Mouse (Mus musculus) 3134 (cell line): ENCODE measurements around the gene Mamdc2.

Experiments
- DNase-seq: peaks from one replicate; pipeline ENCODE4 v3.0.0-alpha.2; 2011; ENCODE audit warnings: low spot score; ENCODE audit not compliant: insufficient read length; ENCODE audit errors: extremely low read depth

Mamdc2 gene

GRCm38 (mm10) chr19:23444910-23445845 is 3.1 kb downstream of the Mamdc2 start:
- no peak for DNase-seq

DNA sequence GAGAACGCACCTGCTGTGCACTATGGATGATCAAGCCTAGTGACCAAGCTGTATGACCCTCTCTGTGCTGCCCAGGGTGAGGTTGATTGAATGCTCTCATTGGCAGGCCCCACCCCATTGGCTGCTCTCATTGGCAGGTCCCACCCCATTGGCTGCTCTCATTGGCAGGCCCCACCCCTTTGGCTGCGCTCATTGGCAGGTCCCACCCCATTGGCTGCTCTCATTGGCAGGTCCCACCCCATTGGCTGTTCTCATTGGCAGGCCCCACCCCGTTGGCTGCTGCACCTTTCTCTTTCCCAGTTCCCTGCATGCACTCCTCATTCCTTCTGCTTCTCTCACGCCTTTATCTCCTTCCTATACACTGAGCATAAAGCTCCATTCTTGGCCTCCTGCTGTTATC is 12.5 kb downstream of the Mamdc2 start:
- no peak for DNase-seq

DNA sequence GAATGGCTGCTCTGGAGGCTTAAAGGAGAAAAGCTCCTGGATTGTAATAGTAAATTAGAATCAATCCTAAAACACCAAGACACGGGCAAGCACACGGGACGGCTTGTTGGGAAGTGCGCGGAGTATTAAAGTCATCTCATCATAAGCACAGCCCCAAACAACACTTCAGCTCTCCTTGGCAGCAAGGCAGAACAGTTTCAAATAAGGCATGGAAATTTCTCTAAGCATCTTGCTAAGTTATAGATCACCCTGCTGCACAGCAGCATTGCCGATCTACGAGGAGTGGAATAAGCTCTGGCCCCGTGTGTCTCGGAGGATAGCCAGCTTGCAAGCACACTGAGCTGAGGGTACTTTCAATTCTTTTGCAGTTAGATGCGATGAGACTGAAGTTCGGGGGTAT is 13.8 kb downstream of the Mamdc2 start:
- DNase-seq = no peak

GRCm38 (mm10) chr19:23417668-23418067 is 30.6 kb downstream of the Mamdc2 start:
- no peak for DNase-seq

DNA sequence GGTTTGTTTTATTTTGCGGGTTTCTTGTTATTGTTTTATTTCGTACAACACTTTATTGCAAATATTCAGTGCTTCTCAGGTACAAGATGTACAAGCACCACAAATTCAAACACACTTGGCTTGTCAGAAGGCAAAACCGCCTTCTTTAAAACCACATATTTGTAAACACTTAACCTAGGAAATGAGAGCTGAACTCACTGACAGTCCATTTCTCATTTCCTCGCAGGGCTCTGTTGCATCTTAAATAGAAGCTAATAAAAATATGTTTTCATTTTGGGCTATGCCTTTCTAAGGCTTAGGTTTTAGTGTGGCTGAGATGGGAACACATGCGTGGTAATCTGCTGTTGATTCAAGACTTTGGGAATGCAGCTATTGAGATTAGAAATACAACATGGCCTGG is 37.4 kb downstream of the Mamdc2 start:
- no peak for DNase-seq

- no peak for DNase-seq
Observed at GRCm38 (mm10) chr19:23410328-23410727, 37.9 kb downstream of the Mamdc2 start.

GRCm38 (mm10) chr19:23401469-23402135 is 46.6 kb downstream of the Mamdc2 start:
- DNase-seq = no peak

- no peak for DNase-seq
Observed at GRCm38 (mm10) chr19:23400485-23400884, 47.8 kb downstream of the Mamdc2 start.

DNA sequence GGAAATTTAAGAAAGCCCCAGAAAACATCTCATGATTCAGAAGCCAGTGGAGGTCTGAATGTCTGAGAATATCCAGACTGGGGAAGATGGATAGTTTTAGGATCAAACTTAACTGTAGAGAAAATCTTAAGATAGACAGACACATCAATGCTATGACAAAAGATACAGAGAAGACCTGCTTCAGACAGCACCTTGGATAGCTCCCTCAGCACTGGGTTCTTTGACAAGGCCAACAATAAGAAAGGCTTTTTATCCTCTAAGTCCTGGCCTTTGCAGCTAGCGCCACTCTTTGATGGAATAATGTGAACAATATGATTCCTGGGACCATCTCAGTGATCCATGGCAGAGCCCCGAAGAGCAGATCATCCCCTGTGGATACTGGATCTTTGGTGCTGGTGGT is 52.3 kb downstream of the Mamdc2 start:
- no peak for DNase-seq

- no peak for DNase-seq
Observed at GRCm38 (mm10) chr19:23394597-23394996, 53.6 kb downstream of the Mamdc2 start.

GRCm38 (mm10) chr19:23388862-23389272 is 59.4 kb downstream of the Mamdc2 start:
- DNase-seq = no peak

- DNase-seq = no peak
Observed at GRCm38 (mm10) chr19:23388083-23388861, 60.0 kb downstream of the Mamdc2 start.

GRCm38 (mm10) chr19:23382396-23382795 is 65.8 kb downstream of the Mamdc2 start:
- no peak for DNase-seq

DNA sequence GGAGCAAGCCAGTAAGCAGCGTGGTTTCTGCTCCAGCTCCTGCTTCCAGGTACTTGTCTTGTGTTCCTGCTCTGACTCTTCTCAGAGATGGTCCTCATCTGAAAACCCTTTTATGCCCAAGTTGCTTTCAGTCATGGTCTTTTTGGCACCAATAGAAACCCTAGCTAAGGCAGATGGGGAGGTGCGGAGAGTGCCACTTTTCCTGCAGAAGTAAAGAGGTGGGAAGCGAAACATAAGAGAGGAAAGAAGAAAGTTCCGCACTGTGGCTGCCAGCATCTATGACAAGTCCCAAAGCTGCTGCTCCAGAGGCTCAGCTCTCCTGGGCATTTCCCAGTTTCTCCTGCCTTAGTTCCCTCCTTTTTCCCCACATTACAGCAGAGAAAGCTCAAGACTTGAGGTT is 67.3 kb downstream of the Mamdc2 start:
- DNase-seq = no peak

DNA sequence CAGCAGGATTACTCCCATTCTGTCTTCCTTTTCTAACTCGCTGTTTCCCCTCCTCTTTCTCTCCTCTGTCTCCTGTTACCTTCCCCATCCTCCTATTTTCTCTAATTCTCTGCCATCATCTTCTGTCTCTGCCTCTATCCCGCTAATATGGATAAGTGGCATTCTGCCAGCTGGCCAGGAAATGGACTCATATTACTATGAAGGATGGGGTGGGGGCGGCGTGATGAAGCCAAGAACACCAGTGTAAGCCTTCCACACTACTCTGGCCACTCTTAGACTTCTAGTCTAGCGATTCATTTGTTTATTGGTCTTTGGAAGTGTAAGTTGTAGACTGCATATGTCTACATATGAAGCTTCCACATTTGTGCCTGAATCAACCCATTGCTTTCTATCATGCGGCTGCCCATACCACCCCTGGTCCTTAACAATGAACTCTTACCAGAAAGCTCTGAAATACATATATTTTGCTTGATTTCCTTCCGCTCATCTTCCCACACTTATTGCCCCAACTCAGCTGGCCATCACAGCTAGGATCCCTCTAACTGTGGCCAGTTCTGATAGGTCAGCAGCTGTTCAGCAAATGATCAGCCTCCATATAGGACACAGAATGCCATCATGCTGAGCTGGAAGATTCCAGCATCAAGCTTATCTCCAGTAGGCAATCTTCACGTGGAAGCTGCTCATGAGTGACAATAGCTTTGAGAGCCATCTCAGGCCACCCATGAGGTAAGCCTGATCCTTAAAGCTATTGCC is 68.3 kb downstream of the Mamdc2 start:
- no peak for DNase-seq

- no peak for DNase-seq
Observed at GRCm38 (mm10) chr19:23376536-23377201, 71.6 kb downstream of the Mamdc2 start.

DNA sequence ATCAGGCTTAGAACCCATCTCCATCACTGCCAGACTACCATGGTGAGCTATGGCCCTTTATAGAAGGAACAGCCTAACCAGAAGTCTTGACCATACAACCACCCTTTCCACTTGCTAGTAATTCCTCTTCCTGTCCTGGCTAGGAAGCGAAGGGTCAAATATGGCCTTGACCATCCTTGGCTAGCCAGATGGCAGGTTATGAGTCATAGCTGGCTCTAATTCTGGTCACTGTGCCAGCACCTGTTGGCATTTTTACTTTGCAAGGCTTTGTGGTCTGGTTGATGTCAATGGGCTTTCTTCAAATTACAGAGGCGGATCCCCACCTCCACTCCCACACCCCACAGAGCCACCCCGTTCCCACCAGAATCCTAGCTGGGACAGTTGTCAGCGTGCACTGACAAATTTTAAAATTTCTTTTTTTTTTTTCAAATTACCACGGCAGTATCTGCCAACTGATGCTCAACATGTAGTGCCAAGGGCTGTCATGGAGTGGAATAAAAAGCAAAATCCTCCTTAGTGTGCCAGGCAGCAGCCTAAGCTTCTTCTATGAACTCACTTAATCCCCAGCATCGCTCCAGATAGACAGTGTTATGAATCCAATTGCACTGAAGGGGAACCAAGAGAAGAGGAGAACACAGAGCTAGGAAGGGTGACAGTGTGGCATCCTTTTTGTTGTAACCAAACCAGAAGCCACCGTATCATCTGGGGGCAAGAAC is 73.1 kb downstream of the Mamdc2 start:
- peak; percentile 40 for DNase-seq

- DNase-seq = no peak
Observed at GRCm38 (mm10) chr19:23373728-23374127, 74.5 kb downstream of the Mamdc2 start.

DNA sequence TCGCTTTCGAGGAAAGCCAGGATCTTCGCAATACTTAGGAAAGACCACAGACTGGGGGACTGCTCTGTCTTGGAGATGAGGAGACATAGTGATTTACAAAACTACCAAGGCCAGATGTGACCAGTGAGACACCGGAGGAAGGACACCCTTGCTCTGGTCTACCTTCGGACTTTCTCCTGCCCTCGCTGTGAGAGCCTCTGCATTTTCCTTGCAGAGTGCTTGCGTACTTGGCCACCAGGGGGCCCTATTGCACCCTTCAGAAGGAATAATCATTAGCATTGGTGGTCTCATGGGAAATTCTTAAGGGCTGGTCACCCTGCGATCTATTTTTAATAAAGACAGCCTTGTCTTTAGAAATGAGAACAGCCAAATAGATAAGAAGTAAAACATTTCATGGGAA is 75.0 kb downstream of the Mamdc2 start:
- DNase-seq = no peak
